Mouse (Mus musculus): Measurements from ENCODE around the gene Opcml. TPM values are rescaled to one million over a fixed set of nuclear protein-coding genes. Genes with fewer than 3 reads are reported as not detected.

The Opcml gene
- polyA plus RNA-seq, 1 experiment from 2014 or later, result 49.9 TPM

DNA sequence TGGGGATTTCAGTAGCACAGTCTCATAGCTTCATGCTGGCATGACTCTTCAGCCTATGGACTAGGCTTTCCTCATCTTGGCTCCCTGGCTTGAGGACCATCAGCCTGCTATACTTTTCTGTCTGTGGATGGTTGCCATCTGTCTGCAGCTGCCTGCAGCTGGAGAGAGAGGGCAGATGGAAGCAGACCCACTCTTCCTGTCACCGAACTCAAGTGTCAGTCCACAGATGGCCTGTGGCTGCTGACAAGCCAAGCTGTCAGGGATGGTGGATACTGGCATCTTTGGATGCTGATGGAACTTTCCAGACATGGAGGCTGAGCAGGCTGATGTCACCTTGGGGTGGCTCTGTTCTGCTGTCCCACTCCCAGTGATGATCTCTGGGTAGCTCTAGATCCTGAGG, 6.0 kb downstream of the Opcml start:
- no peak overlapping the region for H3K9ac ChIP-seq (replicated peaks)
- H3K27ac ChIP-seq (replicated peaks), result no peak overlapping the region
- peaks cover 9% of the 10 kb centered on the region for H3K27me3 ChIP-seq (replicated peaks)
- H3K4me1 ChIP-seq, result peaks cover 8% of the 10 kb centered on the region
- WGBS, result 92% methylated on average over 1 of the region's 1 CpGs
- H3K9me3 ChIP-seq (replicated peaks), result no peaks in the 10 kb centered on the region
- no peak overlapping the region for H3K4me3 ChIP-seq (replicated peaks)
- ATAC-seq (ENCODE audit: low FRiP score), result no peak
- no peak overlapping the region for H3K4me2 ChIP-seq
- H3K36me3 ChIP-seq, result no peaks in the 10 kb centered on the region

DNA sequence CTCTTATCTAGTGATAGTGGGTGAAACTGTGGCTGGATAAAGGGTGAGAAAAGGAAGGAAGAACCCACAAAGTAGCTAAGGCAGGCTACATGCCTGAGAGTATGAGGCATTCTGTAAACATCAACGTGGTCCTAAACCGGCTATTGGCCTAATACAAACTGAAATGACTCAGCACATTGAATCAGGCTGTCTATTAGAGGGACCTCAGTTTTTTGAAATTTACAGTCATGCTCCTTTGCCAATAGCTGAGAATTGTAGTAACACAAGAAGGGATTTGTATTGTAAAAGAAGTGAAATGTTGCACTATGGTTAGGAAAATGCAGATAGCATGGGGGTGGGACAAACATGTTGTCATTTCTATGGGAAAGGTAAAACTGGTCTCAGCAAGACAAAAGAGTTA, 10.4 kb downstream of the Opcml start:
- H3K36me3 ChIP-seq, result no peaks in the 10 kb centered on the region
- no peak overlapping the region for H3K4me3 ChIP-seq (replicated peaks)
- no peaks in the 10 kb centered on the region for H3K27me3 ChIP-seq (replicated peaks)
- H3K27ac ChIP-seq (replicated peaks), result no peak overlapping the region
- H3K4me1 ChIP-seq, result no peaks in the 10 kb centered on the region
- 85% methylated on average over 2 of the region's 2 CpGs for WGBS
- no peak for ATAC-seq (ENCODE audit: low FRiP score)
- no peak overlapping the region for H3K9ac ChIP-seq (replicated peaks)
- no peak overlapping the region for H3K4me2 ChIP-seq
- no peaks in the 10 kb centered on the region for H3K9me3 ChIP-seq (replicated peaks)

DNA sequence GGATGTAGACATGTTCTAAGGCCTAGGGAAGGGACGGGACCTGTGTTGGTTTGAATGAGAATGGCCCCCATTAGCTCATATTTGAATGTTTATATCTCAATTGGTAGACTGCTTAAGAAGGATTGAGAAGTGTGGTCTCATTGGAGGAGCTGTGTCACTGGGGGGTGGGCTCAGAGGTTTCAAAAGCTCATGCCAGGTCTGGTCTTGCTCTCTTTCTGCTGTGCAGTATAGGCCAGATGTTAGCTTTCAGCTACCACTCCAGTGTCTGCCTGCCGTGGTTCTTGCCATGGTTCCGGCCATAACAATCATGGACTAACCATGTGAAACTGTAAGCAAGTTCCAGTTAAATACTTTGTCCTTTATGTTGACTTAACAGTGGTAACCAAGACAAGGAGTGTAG, 11.2 kb downstream of the Opcml start:
- H3K4me2 ChIP-seq, result no peak overlapping the region
- no peak overlapping the region for H3K27ac ChIP-seq (replicated peaks)
- no peak overlapping the region for H3K4me3 ChIP-seq (replicated peaks)
- WGBS, result 87% methylated on average over 3 of the region's 3 CpGs
- no peaks in the 10 kb centered on the region for H3K4me1 ChIP-seq
- H3K27me3 ChIP-seq (replicated peaks), result no peaks in the 10 kb centered on the region
- H3K9ac ChIP-seq (replicated peaks), result no peak overlapping the region
- no peaks in the 10 kb centered on the region for H3K9me3 ChIP-seq (replicated peaks)
- H3K36me3 ChIP-seq, result no peaks in the 10 kb centered on the region
- no peak for ATAC-seq (ENCODE audit: low FRiP score)

DNA sequence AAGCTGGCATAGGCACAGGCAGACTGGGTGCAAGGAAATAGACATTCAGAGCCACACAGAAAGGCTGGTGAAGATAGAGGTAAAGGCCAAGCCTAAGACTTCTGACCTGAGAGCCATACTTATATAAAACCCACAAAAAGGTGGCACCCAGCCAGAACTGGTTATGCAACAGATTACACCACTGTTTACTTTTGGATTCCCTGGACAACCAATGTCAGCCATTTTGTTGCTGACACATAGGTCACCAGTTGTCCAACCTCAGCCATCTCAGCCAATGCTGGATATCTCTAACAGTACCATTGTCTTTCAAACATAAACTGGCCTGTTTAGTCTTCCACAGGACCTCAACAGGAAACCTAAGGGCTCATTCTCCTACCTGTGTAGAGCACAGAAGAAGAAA, 11.8 kb downstream of the Opcml start:
- Histone ChIP-seq H3K9ac (replicated peaks) (no peak overlapping the region), H3K27me3 (replicated peaks) (no peaks in the 10 kb centered on the region), H3K4me2 (no peak overlapping the region), H3K4me3 (replicated peaks) (no peak overlapping the region), H3K36me3 (no peaks in the 10 kb centered on the region), H3K9me3 (replicated peaks) (no peaks in the 10 kb centered on the region), H3K4me1 (no peaks in the 10 kb centered on the region), H3K27ac (replicated peaks) (no peak overlapping the region)
- no peak for ATAC-seq (ENCODE audit: low FRiP score)

DNA sequence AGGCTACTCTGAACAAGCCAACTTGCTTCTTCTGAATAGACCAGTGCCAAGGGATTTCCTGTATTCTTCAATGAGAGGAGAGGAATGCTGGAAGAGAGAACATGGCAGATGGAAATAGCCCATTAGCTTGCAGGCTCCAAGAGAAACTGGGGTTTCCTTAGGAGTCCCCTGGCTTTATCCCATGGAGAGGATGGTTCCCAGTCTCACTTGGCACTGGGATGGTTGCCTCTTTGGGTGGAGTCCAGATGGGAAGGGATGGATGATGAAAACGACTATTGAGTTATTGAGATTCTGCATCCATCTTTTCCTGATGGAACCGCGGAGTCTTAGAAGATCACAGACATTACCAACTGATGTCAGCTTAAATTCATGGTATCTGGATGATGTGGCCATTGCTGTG, 13.9 kb downstream of the Opcml start:
- Histone ChIP-seq H3K9me3 (replicated peaks) (no peaks in the 10 kb centered on the region), H3K9ac (replicated peaks) (no peak overlapping the region), H3K27me3 (replicated peaks) (no peaks in the 10 kb centered on the region), H3K36me3 (no peaks in the 10 kb centered on the region), H3K4me3 (replicated peaks) (no peak overlapping the region), H3K4me1 (no peaks in the 10 kb centered on the region), H3K27ac (replicated peaks) (no peak overlapping the region), H3K4me2 (no peak overlapping the region)
- WGBS, result 89% methylated on average over 3 of the region's 3 CpGs
- ATAC-seq (ENCODE audit: low FRiP score), result no peak

DNA sequence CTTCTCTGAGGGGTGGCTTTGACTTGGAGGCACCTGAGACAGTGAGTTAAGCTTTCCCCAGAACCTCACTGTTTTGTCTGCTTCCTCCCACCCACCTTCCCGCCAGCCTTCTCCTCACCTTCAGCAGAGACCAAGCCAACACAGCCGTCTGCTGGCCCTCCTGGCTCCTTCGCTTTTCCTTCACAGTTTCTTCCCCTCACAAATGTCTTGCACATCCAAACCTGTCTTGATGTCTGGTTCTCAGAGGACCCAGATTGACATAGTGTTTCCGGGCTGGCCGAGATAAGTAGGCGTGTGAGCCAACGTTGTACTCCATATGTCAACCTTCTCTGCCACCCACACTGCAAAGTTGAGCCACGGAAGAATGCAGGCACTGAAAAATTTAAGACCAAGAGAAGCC, 19.2 kb downstream of the Opcml start:
- no peaks in the 10 kb centered on the region for H3K4me1 ChIP-seq
- WGBS, result 90% methylated on average over 8 of the region's 8 CpGs
- no peak overlapping the region for H3K27ac ChIP-seq (replicated peaks)
- H3K36me3 ChIP-seq, result no peaks in the 10 kb centered on the region
- ATAC-seq (ENCODE audit: low FRiP score), result no peak
- H3K27me3 ChIP-seq (replicated peaks), result no peaks in the 10 kb centered on the region
- H3K4me2 ChIP-seq, result no peak overlapping the region
- no peaks in the 10 kb centered on the region for H3K9me3 ChIP-seq (replicated peaks)
- H3K9ac ChIP-seq (replicated peaks), result no peak overlapping the region
- H3K4me3 ChIP-seq (replicated peaks), result no peak overlapping the region

DNA sequence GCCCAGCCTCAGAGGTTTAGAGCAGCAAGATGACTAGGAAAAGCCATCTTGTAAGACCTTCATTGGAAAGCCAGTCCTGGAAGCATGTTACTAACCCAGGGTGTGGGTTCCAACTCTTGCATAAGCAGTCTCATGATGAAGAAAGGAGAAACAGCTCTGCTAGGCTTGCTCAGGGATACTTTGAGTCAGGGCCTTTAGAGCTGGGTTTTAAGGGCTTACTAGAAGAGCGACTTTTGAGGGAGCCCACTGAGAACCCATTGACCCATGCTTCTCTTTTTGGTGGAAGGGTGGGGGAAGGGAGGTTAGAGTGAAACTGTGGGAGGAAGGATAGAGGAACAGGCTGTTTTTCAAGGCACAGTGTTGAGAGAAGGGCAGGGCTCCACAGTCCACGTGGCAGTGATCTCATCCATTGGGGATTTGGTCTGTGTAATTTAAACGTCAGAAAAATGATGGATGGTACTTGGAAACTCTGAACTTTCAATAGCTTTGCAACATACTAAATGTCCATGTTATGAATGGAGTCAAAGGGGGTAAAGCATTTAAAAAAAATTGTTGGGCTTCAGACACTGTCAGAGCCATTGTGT, 22.7 kb downstream of the Opcml start:
- WGBS, result 55% methylated on average over 3 of the region's 3 CpGs
- no peak overlapping the region for H3K27ac ChIP-seq (replicated peaks)
- no peak overlapping the region for H3K4me3 ChIP-seq (replicated peaks)
- no peak overlapping the region for H3K4me2 ChIP-seq
- no peaks in the 10 kb centered on the region for H3K36me3 ChIP-seq
- no peaks in the 10 kb centered on the region for H3K27me3 ChIP-seq (replicated peaks)
- no peak for ATAC-seq (ENCODE audit: low FRiP score)
- H3K4me1 ChIP-seq, result no peaks in the 10 kb centered on the region
- H3K9ac ChIP-seq (replicated peaks), result no peak overlapping the region
- H3K9me3 ChIP-seq (replicated peaks), result no peaks in the 10 kb centered on the region

DNA sequence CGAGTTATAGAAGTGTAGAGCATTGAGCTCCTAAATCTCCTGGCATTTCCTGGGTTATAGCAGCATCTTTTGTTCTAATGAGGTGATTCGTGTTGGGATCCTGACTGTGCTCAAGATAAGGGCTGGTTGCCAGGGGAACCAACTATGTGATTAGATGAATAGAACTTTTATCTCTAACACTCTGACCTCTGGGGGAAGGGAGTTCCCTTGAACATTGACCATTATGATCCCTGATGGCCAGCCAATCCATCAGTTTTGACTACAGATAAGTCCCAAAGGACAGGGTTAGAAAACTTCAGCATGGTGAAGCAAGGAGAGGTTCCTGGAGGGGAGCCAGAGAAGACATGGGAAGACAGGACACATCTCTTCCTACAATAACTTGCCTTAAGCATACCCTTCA, 23.6 kb downstream of the Opcml start:
- H3K9ac ChIP-seq (replicated peaks), result no peak overlapping the region
- no peaks in the 10 kb centered on the region for H3K4me1 ChIP-seq
- H3K9me3 ChIP-seq (replicated peaks), result no peaks in the 10 kb centered on the region
- H3K27me3 ChIP-seq (replicated peaks), result no peaks in the 10 kb centered on the region
- ATAC-seq (ENCODE audit: low FRiP score), result no peak
- H3K4me3 ChIP-seq (replicated peaks), result no peak overlapping the region
- 25% methylated on average over 2 of the region's 2 CpGs for WGBS
- H3K27ac ChIP-seq (replicated peaks), result no peak overlapping the region
- no peaks in the 10 kb centered on the region for H3K36me3 ChIP-seq
- no peak overlapping the region for H3K4me2 ChIP-seq

DNA sequence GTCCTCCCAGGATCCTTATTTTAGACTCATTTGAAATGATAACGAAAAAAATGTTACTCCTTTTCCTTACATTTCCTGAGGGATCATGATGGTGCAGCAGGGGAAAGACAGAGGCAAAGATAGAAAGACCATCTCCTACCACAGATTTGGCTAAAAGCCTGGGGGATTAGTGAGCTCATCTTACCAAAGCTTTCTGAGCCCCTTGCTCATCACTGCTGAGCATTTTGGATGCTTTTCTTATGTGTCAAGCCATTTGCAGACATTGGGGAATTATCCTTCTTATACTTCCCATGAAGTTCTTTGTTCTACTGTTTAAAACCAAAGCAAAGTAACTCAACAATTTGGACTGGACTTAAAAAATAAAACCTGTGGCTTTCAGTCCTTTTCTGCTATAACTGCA, 30.6 kb downstream of the Opcml start:
- no peak overlapping the region for H3K9ac ChIP-seq (replicated peaks)
- H3K9me3 ChIP-seq (replicated peaks), result no peaks in the 10 kb centered on the region
- WGBS, result 76% methylated on average over 1 of the region's 1 CpGs
- H3K27ac ChIP-seq (replicated peaks), result no peak overlapping the region
- no peak overlapping the region for H3K4me2 ChIP-seq
- H3K4me1 ChIP-seq, result no peaks in the 10 kb centered on the region
- H3K27me3 ChIP-seq (replicated peaks), result no peaks in the 10 kb centered on the region
- H3K4me3 ChIP-seq (replicated peaks), result no peak overlapping the region
- no peak for ATAC-seq (ENCODE audit: low FRiP score)
- no peaks in the 10 kb centered on the region for H3K36me3 ChIP-seq

DNA sequence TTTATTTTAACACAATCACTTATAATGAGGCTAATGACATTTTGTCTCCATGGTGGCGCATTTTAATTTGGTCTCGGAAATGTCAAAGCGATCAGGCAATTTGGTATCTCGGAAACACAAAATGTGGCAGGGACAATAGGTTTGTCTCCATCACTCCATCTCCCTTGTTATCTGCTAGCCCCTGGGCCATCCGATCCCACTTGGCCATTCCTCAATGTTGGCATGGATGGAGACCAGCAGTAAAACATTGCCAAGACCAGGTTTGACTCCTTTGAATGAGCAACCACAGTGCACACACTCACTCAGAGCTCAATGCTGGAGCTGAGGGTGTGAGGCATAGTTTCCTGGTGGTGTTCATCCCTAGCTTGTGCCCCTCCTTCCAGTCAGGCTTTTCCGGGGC, 32.1 kb downstream of the Opcml start:
- no peaks in the 10 kb centered on the region for H3K9me3 ChIP-seq (replicated peaks)

DNA sequence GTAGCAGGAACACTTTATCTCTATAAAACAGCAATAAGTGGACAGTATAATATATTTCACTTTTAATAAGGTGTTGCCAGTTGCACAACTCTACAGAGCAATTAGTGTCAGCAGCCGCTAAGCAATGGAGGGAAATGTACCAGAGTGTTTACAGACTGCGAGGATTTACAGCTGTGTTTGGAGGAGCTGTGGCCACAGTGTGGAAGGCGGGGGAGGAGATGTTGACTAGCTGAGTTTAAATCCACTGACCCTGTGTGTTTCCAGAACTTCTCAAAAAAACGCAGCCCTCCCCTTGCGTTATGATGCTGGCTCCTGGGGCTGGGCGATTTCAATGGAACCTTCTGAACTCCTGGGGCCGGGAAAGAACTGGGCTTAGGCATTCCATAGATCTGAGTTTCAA, 33.8 kb downstream of the Opcml start:
- H3K4me3 ChIP-seq (replicated peaks), result no peak overlapping the region
- H3K9ac ChIP-seq (replicated peaks), result no peak overlapping the region
- ATAC-seq (ENCODE audit: low FRiP score), result no peak
- 70% methylated on average over 7 of the region's 7 CpGs for WGBS
- 0 out of 2 replicates have a peak, but pooled peaks cover 6% of the 10 kb centered on the region for H3K4me1 ChIP-seq
- H3K36me3 ChIP-seq, result no peaks in the 10 kb centered on the region
- no peaks in the 10 kb centered on the region for H3K9me3 ChIP-seq (replicated peaks)
- no peak overlapping the region for H3K4me2 ChIP-seq
- no peaks in the 10 kb centered on the region for H3K27me3 ChIP-seq (replicated peaks)
- no peak overlapping the region for H3K27ac ChIP-seq (replicated peaks)

More for the DNA sequence above, 32.1 kb downstream of the Opcml start:
- WGBS, result 85% methylated on average over 6 of the region's 6 CpGs
- Histone ChIP-seq H3K27me3 (replicated peaks) (no peaks in the 10 kb centered on the region), H3K9ac (replicated peaks) (no peak overlapping the region), H3K36me3 (no peaks in the 10 kb centered on the region), H3K27ac (replicated peaks) (no peak overlapping the region), H3K4me2 (no peak overlapping the region), H3K4me3 (replicated peaks) (no peak overlapping the region), H3K4me1 (0 out of 2 replicates have a peak, but pooled peaks cover 6% of the 10 kb centered on the region)
- ATAC-seq (ENCODE audit: low FRiP score), result no peak

DNA sequence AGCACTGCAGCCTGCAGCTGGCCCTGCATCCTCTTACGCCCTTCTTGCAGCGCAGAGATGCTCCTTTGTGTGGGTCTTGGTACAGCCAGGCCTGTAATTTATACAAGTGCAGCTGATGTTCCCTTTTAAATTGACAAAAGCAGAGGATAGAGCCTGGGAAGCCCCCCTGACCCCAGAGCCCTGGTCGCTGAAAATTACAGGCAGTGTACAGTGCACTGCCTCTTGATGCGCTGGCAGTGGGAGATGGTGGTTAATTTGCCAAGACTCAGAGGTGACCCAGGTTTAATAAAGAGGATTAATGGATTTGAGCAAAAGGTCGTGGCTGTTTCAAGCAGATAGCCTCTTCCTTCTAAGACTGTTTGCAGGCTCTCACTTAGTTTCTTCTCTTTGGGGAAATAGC, 39.9 kb downstream of the Opcml start:
- H3K27ac ChIP-seq (replicated peaks), result no peak overlapping the region
- ATAC-seq (ENCODE audit: low FRiP score), result no peak
- H3K36me3 ChIP-seq, result no peaks in the 10 kb centered on the region
- no peaks in the 10 kb centered on the region for H3K9me3 ChIP-seq (replicated peaks)
- 0 out of 2 replicates have a peak, but pooled peaks cover 6% of the 10 kb centered on the region for H3K4me1 ChIP-seq
- WGBS, result 52% methylated on average over 5 of the region's 5 CpGs
- H3K27me3 ChIP-seq (replicated peaks), result no peaks in the 10 kb centered on the region
- H3K9ac ChIP-seq (replicated peaks), result no peak overlapping the region
- H3K4me2 ChIP-seq, result no peak overlapping the region
- H3K4me3 ChIP-seq (replicated peaks), result no peak overlapping the region

DNA sequence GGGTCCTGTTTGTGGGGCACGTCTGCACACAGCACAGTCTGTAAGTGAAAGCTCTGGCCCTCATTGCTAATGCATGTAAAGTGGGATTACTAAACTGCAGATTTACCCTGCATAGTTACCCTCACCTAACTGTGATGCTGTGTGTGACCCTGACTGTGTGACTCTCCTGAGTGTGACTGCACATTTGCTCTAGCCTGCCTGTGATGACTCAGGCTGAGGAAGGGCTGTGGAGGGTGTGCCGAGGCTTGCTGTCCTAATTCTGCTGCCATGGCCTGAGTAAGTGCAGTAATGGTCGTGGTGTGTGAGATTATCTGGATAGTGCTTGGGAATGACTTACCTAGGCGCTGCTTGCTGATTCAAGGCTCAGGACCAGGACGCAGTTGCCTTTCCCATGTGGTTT, 52.2 kb downstream of the Opcml start:
- H3K36me3 ChIP-seq, result no peaks in the 10 kb centered on the region
- 83% methylated on average over 5 of the region's 5 CpGs for WGBS
- no peaks in the 10 kb centered on the region for H3K27me3 ChIP-seq (replicated peaks)
- no peaks in the 10 kb centered on the region for H3K9me3 ChIP-seq (replicated peaks)
- H3K27ac ChIP-seq (replicated peaks), result no peak overlapping the region
- no peaks in the 10 kb centered on the region for H3K4me1 ChIP-seq
- H3K4me3 ChIP-seq (replicated peaks), result no peak overlapping the region
- no peak for ATAC-seq (ENCODE audit: low FRiP score)
- no peak overlapping the region for H3K9ac ChIP-seq (replicated peaks)
- no peak overlapping the region for H3K4me2 ChIP-seq
